Mouse (Mus musculus): ENCODE data around the gene Itsn2. TPM values are rescaled to one million over a fixed set of nuclear protein-coding genes. Genes with fewer than 3 reads are reported as not detected.

The Itsn2 gene
- polyA plus RNA-seq, 1 experiment from 2014 or later: 18.9 TPM

DNA sequence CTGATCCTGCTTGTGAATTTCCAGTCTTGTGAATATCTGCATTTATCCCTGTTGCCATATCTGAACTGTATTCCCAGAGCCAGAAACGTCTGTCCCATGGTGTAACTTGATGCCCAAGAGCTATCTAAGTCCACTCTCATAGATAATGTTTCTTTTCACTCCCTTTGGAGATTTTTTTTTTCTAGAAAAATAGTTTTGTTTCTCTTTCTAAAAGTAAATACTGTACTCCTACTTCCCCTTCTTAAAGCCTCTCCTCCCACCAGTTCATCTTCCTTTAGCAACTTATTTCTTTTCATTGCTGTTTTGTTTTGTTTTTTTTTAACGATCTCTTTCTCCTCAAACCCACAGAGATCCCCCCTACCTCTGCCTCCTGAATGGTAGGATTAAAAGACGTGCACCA lies 14.2 kb downstream of the Itsn2 start:
- H3K4me3 ChIP-seq: no peak overlapping the region
- H3K9ac ChIP-seq (replicated peaks): no peak overlapping the region
- no peaks in the 10 kb centered on the region for H3K9me3 ChIP-seq
- no peak overlapping the region for H3K27ac ChIP-seq (replicated peaks)
- H3K27me3 ChIP-seq: no peaks in the 10 kb centered on the region
- WGBS: 34% methylated on average over 3 of the region's 3 CpGs
- 0 out of 2 replicates have a peak, but pooled peaks cover 3% of the 10 kb centered on the region for H3K4me1 ChIP-seq
- H3K4me2 ChIP-seq (replicated peaks): no peak overlapping the region
- no peaks in the 10 kb centered on the region for H3K36me3 ChIP-seq
- no peak for ATAC-seq (ENCODE audit: low FRiP score, low read depth)

DNA sequence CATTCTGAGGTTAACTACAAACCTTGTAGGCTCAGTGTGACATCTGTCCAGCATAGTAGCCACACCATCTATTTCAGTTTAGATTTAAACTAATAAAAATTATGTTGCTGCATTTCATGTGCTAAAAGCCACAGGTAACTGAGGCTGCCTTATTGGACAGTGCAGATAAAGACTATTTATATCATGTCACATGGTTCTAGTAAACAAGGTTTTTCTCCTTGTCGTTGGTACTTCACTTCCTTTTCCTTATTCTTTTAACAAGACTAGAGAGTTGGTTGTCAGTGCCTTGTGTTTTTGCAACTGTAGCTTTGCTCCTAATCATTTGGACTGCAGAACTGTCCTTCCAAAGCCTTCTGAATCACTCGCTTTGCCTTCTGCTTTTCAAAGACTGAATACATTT lies 22.3 kb downstream of the Itsn2 start:
- ATAC-seq (ENCODE audit: low FRiP score, low read depth): no peak
- 83% methylated on average over 2 of the region's 2 CpGs for WGBS
- H3K9ac ChIP-seq (replicated peaks): no peak overlapping the region
- no peak overlapping the region for H3K4me2 ChIP-seq (replicated peaks)
- no peaks in the 10 kb centered on the region for H3K9me3 ChIP-seq
- no peak overlapping the region for H3K27ac ChIP-seq (replicated peaks)
- H3K27me3 ChIP-seq: no peaks in the 10 kb centered on the region
- H3K4me3 ChIP-seq: no peak overlapping the region
- H3K36me3 ChIP-seq: no peaks in the 10 kb centered on the region
- H3K4me1 ChIP-seq: no peaks in the 10 kb centered on the region

- no peak overlapping the region for H3K27ac ChIP-seq (replicated peaks)
- 80% methylated on average over 1 of the region's 1 CpGs for WGBS
These were observed 31.8 kb downstream of the Itsn2 start for GRCm38 (mm10) chr12:4624201-4624600.

DNA sequence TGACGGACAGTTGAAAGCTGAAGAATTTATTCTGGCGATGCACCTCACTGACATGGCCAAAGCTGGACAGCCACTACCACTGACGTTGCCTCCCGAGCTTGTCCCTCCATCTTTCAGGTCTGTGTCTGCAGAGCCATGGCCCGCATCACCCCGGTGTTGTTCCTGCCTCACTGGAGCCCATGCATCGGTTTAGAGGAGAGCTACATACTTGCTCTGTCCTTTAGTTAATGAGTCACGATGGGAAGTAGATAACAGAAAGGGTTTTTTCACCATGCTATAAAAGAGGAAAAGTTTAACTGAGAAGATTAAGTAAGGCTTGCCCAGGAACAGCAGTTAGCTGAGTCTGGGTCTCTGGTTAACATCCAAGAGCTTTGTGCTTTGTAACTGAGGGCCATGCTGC lies 40.5 kb downstream of the Itsn2 start:
- no peaks in the 10 kb centered on the region for H3K4me1 ChIP-seq

More at GRCm38 (mm10) chr12:4624201-4624600, 31.8 kb downstream of the Itsn2 start:
- Histone ChIP-seq H3K4me3 (no peak overlapping the region), H3K27me3 (no peaks in the 10 kb centered on the region), H3K36me3 (no peaks in the 10 kb centered on the region), H3K9me3 (no peaks in the 10 kb centered on the region), H3K4me1 (no peaks in the 10 kb centered on the region), H3K9ac (replicated peaks) (no peak overlapping the region), H3K4me2 (replicated peaks) (no peak overlapping the region)
- ATAC-seq (ENCODE audit: low FRiP score, low read depth): no peak

GRCm38 (mm10) chr12:4638438-4638837 lies 46.0 kb downstream of the Itsn2 start:
- H3K27me3 ChIP-seq: no peaks in the 10 kb centered on the region
- ATAC-seq (ENCODE audit: low FRiP score, low read depth): no peak
- H3K4me3 ChIP-seq: no peak overlapping the region
- H3K4me2 ChIP-seq (replicated peaks): no peak overlapping the region
- H3K9ac ChIP-seq (replicated peaks): no peak overlapping the region
- H3K36me3 ChIP-seq: peaks cover 25% of the 10 kb centered on the region
- 97% methylated on average over 1 of the region's 1 CpGs for WGBS
- no peak overlapping the region for H3K27ac ChIP-seq (replicated peaks)
- no peaks in the 10 kb centered on the region for H3K9me3 ChIP-seq
- H3K4me1 ChIP-seq: no peaks in the 10 kb centered on the region

More for the DNA sequence above, 40.5 kb downstream of the Itsn2 start:
- 87% methylated on average over 8 of the region's 8 CpGs for WGBS
- Histone ChIP-seq H3K9ac (replicated peaks) (no peak overlapping the region), H3K27ac (replicated peaks) (no peak overlapping the region), H3K9me3 (no peaks in the 10 kb centered on the region), H3K4me2 (replicated peaks) (no peak overlapping the region), H3K36me3 (peaks cover 27% of the 10 kb centered on the region), H3K27me3 (no peaks in the 10 kb centered on the region), H3K4me3 (no peak overlapping the region)
- ATAC-seq (ENCODE audit: low FRiP score, low read depth): no peak

- Histone ChIP-seq H3K4me3 (no peak overlapping the region), H3K9ac (replicated peaks) (no peak overlapping the region), H3K9me3 (no peaks in the 10 kb centered on the region), H3K27ac (replicated peaks) (no peak overlapping the region), H3K4me1 (no peaks in the 10 kb centered on the region), H3K36me3 (peaks cover 15% of the 10 kb centered on the region), H3K27me3 (no peaks in the 10 kb centered on the region), H3K4me2 (replicated peaks) (no peak overlapping the region)
- 97% methylated on average over 1 of the region's 1 CpGs for WGBS
- no peak for ATAC-seq (ENCODE audit: low FRiP score, low read depth)
These were observed 48.3 kb downstream of the Itsn2 start for GRCm38 (mm10) chr12:4640737-4641136.

GRCm38 (mm10) chr12:4656813-4657212 lies 64.4 kb downstream of the Itsn2 start:
- Histone ChIP-seq H3K4me2 (replicated peaks) (no peak overlapping the region), H3K4me3 (no peak overlapping the region), H3K36me3 (no peaks in the 10 kb centered on the region), H3K27me3 (no peaks in the 10 kb centered on the region), H3K27ac (replicated peaks) (no peak overlapping the region), H3K4me1 (0 out of 2 replicates have a peak, but pooled peaks cover 3% of the 10 kb centered on the region), H3K9me3 (no peaks in the 10 kb centered on the region), H3K9ac (replicated peaks) (no peak overlapping the region)
- no peak for ATAC-seq (ENCODE audit: low FRiP score, low read depth)
- WGBS: 92% methylated on average over 2 of the region's 2 CpGs

DNA sequence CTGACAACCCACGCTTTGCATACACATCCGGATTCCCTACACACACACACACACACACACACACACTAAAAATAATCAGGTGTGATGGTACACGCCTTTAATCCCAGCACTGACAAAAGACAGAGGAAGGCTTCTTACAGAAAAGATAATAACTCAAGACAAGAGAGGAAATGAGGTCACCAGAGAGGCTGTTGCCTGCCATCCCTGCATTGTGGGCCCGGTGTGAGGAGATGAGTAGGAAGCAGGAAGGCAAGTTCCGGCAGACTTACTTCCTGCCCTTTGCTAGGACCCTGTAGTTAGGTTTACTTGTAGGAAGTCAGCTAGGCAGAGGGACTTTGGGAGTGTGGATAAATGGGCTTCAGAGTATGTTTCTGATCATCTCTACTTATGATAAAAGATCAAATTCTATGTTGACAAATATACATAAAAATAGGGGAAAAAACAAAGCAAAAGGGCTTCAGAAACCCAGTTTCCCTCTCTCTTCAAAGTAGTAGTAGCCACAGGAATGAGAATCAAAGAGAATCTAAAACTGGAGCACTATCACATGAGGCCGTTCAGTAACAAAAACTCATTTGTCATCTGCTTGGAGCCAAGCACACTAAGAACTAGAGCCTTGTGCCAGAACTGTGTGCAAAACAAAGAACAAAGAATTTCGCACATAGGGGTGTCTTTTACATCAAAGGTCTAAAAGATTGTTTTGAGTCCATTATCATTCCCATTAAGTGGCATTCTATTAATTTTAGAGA lies 72.7 kb downstream of the Itsn2 start:
- Histone ChIP-seq H3K27ac (replicated peaks) (no peak overlapping the region), H3K27me3 (no peaks in the 10 kb centered on the region), H3K4me2 (replicated peaks) (no peak overlapping the region), H3K9ac (replicated peaks) (no peak overlapping the region), H3K36me3 (peaks cover 3% of the 10 kb centered on the region; the same call in 1 of the 2 replicates), H3K4me1 (0 out of 2 replicates have a peak, but pooled peaks cover 4% of the 10 kb centered on the region), H3K9me3 (no peaks in the 10 kb centered on the region), H3K4me3 (no peak overlapping the region)
- ATAC-seq (ENCODE audit: low FRiP score, low read depth): no peak
- WGBS: 85% methylated on average over 7 of the region's 7 CpGs

GRCm38 (mm10) chr12:4665675-4666037 lies 73.2 kb downstream of the Itsn2 start:
- 91% methylated on average over 5 of the region's 5 CpGs for WGBS
- H3K4me1 ChIP-seq: 0 out of 2 replicates have a peak, but pooled peaks cover 4% of the 10 kb centered on the region
- H3K27me3 ChIP-seq: no peaks in the 10 kb centered on the region

DNA sequence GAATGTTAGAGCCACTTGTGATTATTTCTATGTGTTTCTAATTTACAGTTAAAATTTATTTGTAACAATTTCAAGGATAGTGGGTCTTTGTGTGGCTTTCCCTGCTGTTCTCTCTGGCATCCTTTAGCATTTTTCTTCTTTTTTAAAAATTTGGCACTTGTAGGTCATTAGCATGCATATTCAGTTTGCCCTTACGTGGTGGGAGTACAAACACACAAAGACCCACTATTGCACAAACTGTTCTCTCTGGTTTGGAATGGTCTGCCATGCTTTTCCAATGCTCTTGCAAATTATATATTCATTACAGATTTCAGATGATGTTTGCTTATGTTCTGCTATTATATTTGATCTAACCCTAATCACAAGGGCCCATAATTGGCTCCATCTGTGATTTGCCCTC lies 83.9 kb downstream of the Itsn2 start:
- no peaks in the 10 kb centered on the region for H3K9me3 ChIP-seq
- H3K27ac ChIP-seq (replicated peaks): no peak overlapping the region
- ATAC-seq (ENCODE audit: low FRiP score, low read depth): no peak
- H3K9ac ChIP-seq (replicated peaks): no peak overlapping the region
- peaks cover 21% of the 10 kb centered on the region; the same call in 1 of the 2 replicates for H3K36me3 ChIP-seq
- no peak overlapping the region for H3K4me3 ChIP-seq
- 85% methylated on average over 1 of the region's 1 CpGs for WGBS
- H3K4me2 ChIP-seq (replicated peaks): no peak overlapping the region
- no peaks in the 10 kb centered on the region for H3K4me1 ChIP-seq
- H3K27me3 ChIP-seq: no peaks in the 10 kb centered on the region

More at GRCm38 (mm10) chr12:4665675-4666037, 73.2 kb downstream of the Itsn2 start:
- Histone ChIP-seq H3K9ac (replicated peaks) (no peak overlapping the region), H3K9me3 (no peaks in the 10 kb centered on the region), H3K27ac (replicated peaks) (no peak overlapping the region), H3K4me2 (replicated peaks) (no peak overlapping the region), H3K4me3 (no peak overlapping the region), H3K36me3 (peaks cover 3% of the 10 kb centered on the region; the same call in 1 of the 2 replicates)
- ATAC-seq (ENCODE audit: low FRiP score, low read depth): no peak

DNA sequence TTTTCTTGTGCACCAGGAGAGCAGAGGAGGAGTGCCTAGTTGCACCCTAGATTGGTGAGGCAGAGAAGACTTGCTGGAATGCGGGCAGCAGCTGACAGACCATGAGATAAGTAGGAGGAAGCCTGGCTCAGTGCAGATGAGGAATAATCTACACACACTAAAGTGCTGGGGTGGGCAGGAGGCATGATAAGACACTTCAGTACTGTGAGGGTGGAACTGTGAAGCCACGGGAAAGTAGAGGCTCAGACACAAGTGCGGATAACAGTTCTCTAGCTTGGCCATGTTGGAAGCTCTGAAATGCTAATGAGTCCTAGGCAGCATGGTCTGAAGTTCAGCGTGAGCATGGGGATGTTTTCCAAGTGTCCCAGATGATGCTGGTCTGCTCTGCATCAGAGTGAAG lies 87.5 kb downstream of the Itsn2 start:
- Histone ChIP-seq H3K9me3 (no peaks in the 10 kb centered on the region), H3K9ac (replicated peaks) (no peak overlapping the region), H3K27ac (replicated peaks) (no peak overlapping the region), H3K27me3 (no peaks in the 10 kb centered on the region), H3K4me1 (no peaks in the 10 kb centered on the region), H3K4me3 (no peak overlapping the region), H3K36me3 (0 out of 2 replicates have a peak, but pooled peaks cover 6% of the 10 kb centered on the region), H3K4me2 (replicated peaks) (no peak overlapping the region)
- no peak for ATAC-seq (ENCODE audit: low FRiP score, low read depth)
- 73% methylated on average over 4 of the region's 4 CpGs for WGBS

- H3K9ac ChIP-seq (replicated peaks): no peak overlapping the region
- no peaks in the 10 kb centered on the region for H3K9me3 ChIP-seq
- no peak overlapping the region for H3K4me2 ChIP-seq (replicated peaks)
- no peak for ATAC-seq (ENCODE audit: low FRiP score, low read depth)
- H3K27me3 ChIP-seq: no peaks in the 10 kb centered on the region
- WGBS: 77% methylated on average over 4 of the region's 4 CpGs
- no peak overlapping the region for H3K4me3 ChIP-seq
- H3K4me1 ChIP-seq: no peaks in the 10 kb centered on the region
- no peak overlapping the region for H3K27ac ChIP-seq (replicated peaks)
- H3K36me3 ChIP-seq: no peaks in the 10 kb centered on the region
These were observed 93.0 kb downstream of the Itsn2 start for GRCm38 (mm10) chr12:4685441-4685840.

Measured in midbrain, embryonic 12.5 days (tissue).